Mouse (Mus musculus) forebrain, embryonic 14.5 days (tissue): ENCODE results near the gene Nav2. TPM values are rescaled to one million over a fixed set of nuclear protein-coding genes. Genes with fewer than 3 reads are reported as not detected.
A peak's percentile ranks its signal among the peaks of the same experiment; 100 is the strongest.

Source experiments
- ATAC-seq: fragments of 200-750 bp; cut with Nextera tagmentation; 2 replicates; pipeline ENCODE4 v1.8.0; 2017; ENCODE audit warnings: mild to moderate bottlenecking, moderate library complexity
- DNase-seq: peaks from one replicate; pipeline ENCODE4 v3.0.0-alpha.2; 2015; ENCODE audit warnings: low spot score
- H3K27ac ChIP-seq: fragments of 300-500 bp; sonication (generic); 2 replicates; pipeline ENCODE4 v1.5.1; 2014; ENCODE audit warnings: low read depth, mild to moderate bottlenecking, control low read depth, low read length, moderate library complexity
- H3K27me3 ChIP-seq: fragments of 300-500 bp; sonication (generic); replicated peaks from 2 replicates; pipeline ENCODE4 v1.6.1; 2014; ENCODE audit warnings: low read length, control low read depth, mixed read lengths; ENCODE audit not compliant: control insufficient read depth, insufficient read depth
- H3K36me3 ChIP-seq: fragments of 300-500 bp; sonication (generic); 2 replicates; pipeline ENCODE4 v1.6.1; 2014; ENCODE audit warnings: low read length, control low read depth; ENCODE audit not compliant: control insufficient read depth, insufficient read depth
- H3K4me1 ChIP-seq: fragments of 300-500 bp; sonication (generic); 2 replicates; pipeline ENCODE4 v1.6.1; 2014; ENCODE audit warnings: antibody characterized with exemption, low read length, control low read depth; ENCODE audit not compliant: control insufficient read depth, insufficient read depth
- H3K4me2 ChIP-seq: fragments of 300-500 bp; sonication (generic); 2 replicates; pipeline ENCODE4 v1.6.1; 2014; ENCODE audit warnings: mild to moderate bottlenecking, control low read depth, low read length
- H3K4me3 ChIP-seq: fragments of 300-500 bp; sonication (generic); 2 replicates; pipeline ENCODE4 v1.5.1; 2014; ENCODE audit warnings: low read depth, low read length, control low read depth
- H3K9ac ChIP-seq: fragments of 300-500 bp; sonication (generic); 2 replicates; pipeline ENCODE4 v1.6.1; 2014; ENCODE audit warnings: mild to moderate bottlenecking, low read length, control low read depth, moderate library complexity
- H3K9me3 ChIP-seq: fragments of 300-500 bp; sonication (generic); replicated peaks from 2 replicates; pipeline ENCODE4 v1.6.1; 2016; ENCODE audit warnings: low read length, control low read depth, mixed read lengths; ENCODE audit not compliant: control insufficient read depth
- WGBS: fragments of 180-500 bp; shearing (Covaris S2); extraction: QIAGEN DNeasy Blood & Tissue Kit; methylation state at CpG from one replicate; pipeline ENCODE4 v1.1.7; 2014; 5-methylcytosine and 5-hydroxymethylcytosine counted together
- polyA plus RNA-seq: library from polyadenylated mRNA; unstranded; fragments of >200 nt; fragmentation: Nextera tagmentation; extraction: Ambion mirVana; gene quantifications from 2 replicates; pipeline ENCODE4 v1.2.1, GENCODE M21; 2014

Gene Nav2
- polyA plus RNA-seq, 1 experiment from 2014 or later = 6.3 TPM

DNA sequence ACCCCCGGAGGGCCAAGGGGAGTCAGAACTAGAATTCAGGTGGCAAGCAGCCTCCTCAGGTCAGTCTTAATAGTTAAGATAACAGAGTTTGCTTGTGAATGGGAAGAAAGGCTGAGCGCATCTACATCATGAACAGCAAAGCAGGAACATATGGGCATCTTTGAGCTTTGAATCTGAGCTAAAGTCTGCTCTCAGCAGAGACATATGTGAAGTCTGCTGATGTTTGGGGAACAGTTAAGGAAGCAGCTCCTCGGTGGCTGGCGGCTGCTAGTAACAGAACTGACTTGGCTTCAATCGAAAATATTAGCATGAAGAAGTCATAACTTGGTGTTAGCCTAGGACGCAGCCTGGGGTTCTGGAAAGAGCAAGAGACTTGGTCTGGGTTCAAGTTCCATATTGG is 102.2 kb downstream of the Nav2 start:
- no peak overlapping the region for H3K4me2 ChIP-seq
- H3K4me3 ChIP-seq = no peak overlapping the region
- H3K27ac ChIP-seq = no peak overlapping the region; the same call in 1 of the 2 replicates
- ATAC-seq = no peak
- no peaks in the 10 kb centered on the region for H3K9me3 ChIP-seq
- H3K4me1 ChIP-seq = 0 out of 2 replicates have a peak, but pooled peaks cover under 1% of the 10 kb centered on the region
- no peak overlapping the region for H3K9ac ChIP-seq
- peak; percentile 32 for DNase-seq
- 91% methylated on average over 6 of the region's 6 CpGs for WGBS
- no peaks in the 10 kb centered on the region for H3K27me3 ChIP-seq
- H3K36me3 ChIP-seq = no peaks in the 10 kb centered on the region

- DNase-seq (no peak), ATAC-seq (no peak)
- H3K27ac ChIP-seq = no peak overlapping the region
- no peak overlapping the region for H3K9ac ChIP-seq
- H3K4me1 ChIP-seq = peaks cover 6% of the 10 kb centered on the region; the same call in 1 of the 2 replicates
- no peaks in the 10 kb centered on the region for H3K27me3 ChIP-seq
- no peak overlapping the region for H3K4me3 ChIP-seq
- no peaks in the 10 kb centered on the region for H3K9me3 ChIP-seq
- H3K36me3 ChIP-seq = no peaks in the 10 kb centered on the region
- no peak overlapping the region for H3K4me2 ChIP-seq
- 53% methylated on average over 1 of the region's 1 CpGs for WGBS
These were observed 103.5 kb downstream of the Nav2 start for GRCm38 (mm10) chr7:49012027-49012426.

GRCm38 (mm10) chr7:49014480-49014879 is 106.0 kb downstream of the Nav2 start:
- no peak overlapping the region for H3K9ac ChIP-seq
- DNase-seq (no peak), ATAC-seq (no peak)
- no peaks in the 10 kb centered on the region for H3K27me3 ChIP-seq
- H3K27ac ChIP-seq = no peak overlapping the region
- H3K36me3 ChIP-seq = no peaks in the 10 kb centered on the region
- WGBS = 86% methylated on average over 10 of the region's 10 CpGs
- no peaks in the 10 kb centered on the region for H3K9me3 ChIP-seq
- H3K4me3 ChIP-seq = no peak overlapping the region
- no peak overlapping the region for H3K4me2 ChIP-seq
- H3K4me1 ChIP-seq = peaks cover 6% of the 10 kb centered on the region; the same call in 1 of the 2 replicates

- no peaks in the 10 kb centered on the region for H3K9me3 ChIP-seq
- 73% methylated on average over 6 of the region's 6 CpGs for WGBS
- H3K27me3 ChIP-seq = no peaks in the 10 kb centered on the region
- DNase-seq = no peak
- peaks cover 6% of the 10 kb centered on the region; the same call in 1 of the 2 replicates for H3K4me1 ChIP-seq
- H3K4me2 ChIP-seq = no peak overlapping the region
- no peak for ATAC-seq
- H3K36me3 ChIP-seq = no peaks in the 10 kb centered on the region
- no peak overlapping the region for H3K4me3 ChIP-seq
- no peak overlapping the region for H3K27ac ChIP-seq
- H3K9ac ChIP-seq = no peak overlapping the region
These were observed 106.8 kb downstream of the Nav2 start for GRCm38 (mm10) chr7:49015297-49015696.

- H3K4me2 ChIP-seq = no peak overlapping the region
- no peak overlapping the region for H3K9ac ChIP-seq
- no peaks in the 10 kb centered on the region for H3K9me3 ChIP-seq
- H3K36me3 ChIP-seq = no peaks in the 10 kb centered on the region
- DNase-seq (no peak), ATAC-seq (no peak)
- peaks cover 6% of the 10 kb centered on the region; the same call in 1 of the 2 replicates for H3K4me1 ChIP-seq
- WGBS = 57% methylated on average over 2 of the region's 2 CpGs
- H3K27ac ChIP-seq = no peak overlapping the region
- no peak overlapping the region for H3K4me3 ChIP-seq
- H3K27me3 ChIP-seq = no peaks in the 10 kb centered on the region
These were observed 107.6 kb downstream of the Nav2 start for GRCm38 (mm10) chr7:49016088-49016487.

DNA sequence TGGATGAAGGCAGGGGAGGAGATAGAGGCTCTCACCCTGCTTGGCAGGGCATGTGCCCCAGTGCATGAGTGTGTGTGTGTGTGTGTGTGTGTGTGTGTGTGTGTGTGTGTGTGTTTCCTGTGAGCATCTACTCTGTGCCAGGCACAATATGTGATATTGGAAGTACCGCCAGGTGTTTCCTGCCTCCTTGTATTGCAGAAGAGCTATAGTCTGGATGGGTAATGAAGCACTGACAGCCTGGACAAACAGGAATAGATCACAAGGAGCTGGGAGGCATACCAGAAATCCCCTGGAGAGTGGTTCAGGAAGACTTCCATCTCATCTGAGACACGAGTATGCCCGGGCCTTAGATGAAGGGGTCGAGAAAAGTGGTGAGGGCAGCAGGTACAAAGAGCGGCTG is 109.3 kb downstream of the Nav2 start:
- H3K9ac ChIP-seq = no peak overlapping the region
- no peaks in the 10 kb centered on the region for H3K36me3 ChIP-seq
- ATAC-seq (no peak), DNase-seq (no peak)
- H3K4me1 ChIP-seq = peaks cover 6% of the 10 kb centered on the region; the same call in 1 of the 2 replicates
- no peak overlapping the region for H3K4me2 ChIP-seq
- WGBS = 92% methylated on average over 5 of the region's 5 CpGs
- H3K4me3 ChIP-seq = no peak overlapping the region
- H3K27ac ChIP-seq = no peak overlapping the region
- H3K9me3 ChIP-seq = no peaks in the 10 kb centered on the region
- no peaks in the 10 kb centered on the region for H3K27me3 ChIP-seq

- no peak overlapping the region for H3K9ac ChIP-seq
- DNase-seq (peak; percentile 28), ATAC-seq (peak; percentile 28; the same call in 1 of the 2 replicates)
- H3K27ac ChIP-seq = no peak overlapping the region
- no peaks in the 10 kb centered on the region for H3K36me3 ChIP-seq
- H3K4me2 ChIP-seq = no peak overlapping the region
- H3K9me3 ChIP-seq = no peaks in the 10 kb centered on the region
- H3K4me3 ChIP-seq = no peak overlapping the region
- no peaks in the 10 kb centered on the region for H3K27me3 ChIP-seq
- WGBS = 81% methylated on average over 7 of the region's 7 CpGs
- H3K4me1 ChIP-seq = peaks cover 6% of the 10 kb centered on the region; the same call in 1 of the 2 replicates
These were observed 110.0 kb downstream of the Nav2 start for GRCm38 (mm10) chr7:49018478-49018914.

DNA sequence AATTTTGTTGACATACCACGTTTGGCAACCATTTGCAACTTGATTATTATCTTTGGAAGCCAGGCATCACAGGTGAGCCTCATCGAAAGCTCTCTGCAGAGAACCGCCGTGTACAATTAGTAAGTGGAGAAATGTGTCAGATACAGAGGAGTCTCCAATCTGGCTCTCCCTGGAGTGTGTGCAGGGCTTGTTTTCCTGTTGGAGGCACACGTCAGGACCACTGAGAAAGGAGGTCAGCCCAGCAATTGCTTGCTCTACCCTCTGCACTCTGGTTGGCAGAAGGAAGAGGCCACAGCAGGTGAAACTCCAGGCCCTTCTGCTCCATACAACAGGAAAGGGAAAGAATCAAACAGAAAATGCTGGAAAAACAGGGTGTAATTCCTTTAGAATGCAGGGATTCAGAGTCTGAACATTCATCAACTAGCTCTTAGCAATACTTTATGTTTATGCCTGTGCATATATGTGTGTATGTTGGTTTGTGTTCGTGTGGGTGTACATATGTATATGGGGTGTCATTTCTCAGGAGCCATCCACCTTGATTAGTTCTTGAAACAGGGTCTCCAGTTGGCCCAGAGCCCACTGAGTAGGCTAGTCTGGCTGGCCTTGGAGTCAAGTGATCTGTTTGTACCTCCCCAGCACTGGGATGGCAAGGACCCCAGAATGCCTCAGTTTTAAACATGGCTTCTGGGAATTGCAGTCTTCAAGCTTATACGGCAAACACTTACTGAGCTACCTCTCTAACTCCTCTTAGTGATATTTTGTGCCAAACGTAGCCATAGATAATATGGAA is 116.7 kb downstream of the Nav2 start:
- Histone ChIP-seq H3K9ac (no peak overlapping the region), H3K27ac (no peak overlapping the region), H3K36me3 (no peaks in the 10 kb centered on the region), H3K4me2 (no peak overlapping the region), H3K9me3 (no peaks in the 10 kb centered on the region), H3K27me3 (no peaks in the 10 kb centered on the region), H3K4me3 (no peak overlapping the region), H3K4me1 (no peaks in the 10 kb centered on the region)
- 83% methylated on average over 8 of the region's 8 CpGs for WGBS
- DNase-seq = no peak
- no peak for ATAC-seq

GRCm38 (mm10) chr7:49025991-49026390 is 117.5 kb downstream of the Nav2 start:
- 86% methylated on average over 3 of the region's 3 CpGs for WGBS
- Histone ChIP-seq H3K27ac (no peak overlapping the region), H3K9me3 (no peaks in the 10 kb centered on the region), H3K4me3 (no peak overlapping the region), H3K4me2 (no peak overlapping the region), H3K4me1 (no peaks in the 10 kb centered on the region), H3K36me3 (no peaks in the 10 kb centered on the region), H3K9ac (no peak overlapping the region), H3K27me3 (no peaks in the 10 kb centered on the region)
- DNase-seq (no peak), ATAC-seq (no peak)
